Mouse (Mus musculus) limb, embryonic 11.5 days (tissue): ENCODE data around the gene Exo1. TPM values are rescaled to one million over a fixed set of nuclear protein-coding genes. Genes with fewer than 3 reads are reported as not detected.

Experiments
- ATAC-seq: fragments of 200-750 bp; cut with Nextera tagmentation; 2 replicates; pipeline ENCODE4 v1.8.0; 2017; ENCODE audit warnings: low read depth; ENCODE audit not compliant: insufficient number of reproducible peaks, low FRiP score, low TSS enrichment
- DNase-seq: peaks from one replicate; pipeline ENCODE4 v3.0.0-alpha.2; 2015; ENCODE audit warnings: low spot score
- H3K27ac ChIP-seq: fragments of 300-500 bp; sonication (generic); replicated peaks from 2 replicates; pipeline ENCODE4 v1.5.1; 2014; ENCODE audit warnings: low read depth, mild to moderate bottlenecking, low read length
- H3K27me3 ChIP-seq: fragments of 300-500 bp; sonication (generic); 2 replicates; pipeline ENCODE4 v1.6.1; 2014; ENCODE audit warnings: mild to moderate bottlenecking, low read length, mixed read lengths; ENCODE audit not compliant: control insufficient read depth, insufficient read depth
- H3K36me3 ChIP-seq: fragments of 300-500 bp; sonication (generic); 2 replicates; pipeline ENCODE4 v1.6.1; 2014; ENCODE audit warnings: mild to moderate bottlenecking, low read length, moderate library complexity, mixed read lengths; ENCODE audit not compliant: control insufficient read depth, insufficient read depth
- H3K4me1 ChIP-seq: fragments of 300-500 bp; sonication (generic); 2 replicates; pipeline ENCODE4 v1.6.1; 2014; ENCODE audit warnings: low read length, mixed read lengths; ENCODE audit not compliant: control insufficient read depth, insufficient read depth
- H3K4me2 ChIP-seq: fragments of 300-500 bp; sonication (generic); 2 replicates; pipeline ENCODE4 v1.6.1; 2014; ENCODE audit warnings: low read depth, mild to moderate bottlenecking, moderate library complexity; ENCODE audit not compliant: severe bottlenecking
- H3K4me3 ChIP-seq: fragments of 300-500 bp; sonication (generic); 2 replicates; pipeline ENCODE4 v1.5.1; 2014; ENCODE audit warnings: low read depth, low read length
- H3K9ac ChIP-seq: fragments of 300-500 bp; sonication (generic); 2 replicates; pipeline ENCODE4 v1.6.1; 2014; ENCODE audit warnings: mild to moderate bottlenecking, low read length
- H3K9me3 ChIP-seq: fragments of 300-500 bp; sonication (generic); 2 replicates; pipeline ENCODE4 v1.6.1; 2016; ENCODE audit warnings: low read length; ENCODE audit not compliant: control insufficient read depth
- WGBS: fragments of 180-500 bp; shearing (Covaris S2); extraction: QIAGEN DNeasy Blood & Tissue Kit; methylation state at CpG from one replicate; pipeline ENCODE4 v1.1.7; 2014; 5-methylcytosine and 5-hydroxymethylcytosine counted together
- polyA plus RNA-seq: library from polyadenylated mRNA; unstranded; fragments of >200 nt; fragmentation: Nextera tagmentation; extraction: Ambion mirVana; gene quantifications from 2 replicates; pipeline ENCODE4 v1.2.1, GENCODE M21; 2014

Gene Exo1
- polyA plus RNA-seq, 1 experiment from 2014 or later = 163 TPM

- 93% methylated on average over 12 of the region's 12 CpGs for WGBS
- ATAC-seq (no peak), DNase-seq (no peak)
- Histone ChIP-seq H3K27me3 (no peaks in the 10 kb centered on the region), H3K4me2 (no peak overlapping the region), H3K9me3 (no peaks in the 10 kb centered on the region), H3K9ac (no peak overlapping the region), H3K4me1 (no peaks in the 10 kb centered on the region), H3K36me3 (peaks cover 13% of the 10 kb centered on the region), H3K27ac (no peak overlapping the region), H3K4me3 (no peak overlapping the region)
These were observed 13.3 kb downstream of the Exo1 start for GRCm38 (mm10) chr1:175893726-175894125.

GRCm38 (mm10) chr1:175911207-175911606, 30.8 kb downstream of the Exo1 start:
- ATAC-seq = no peak
- Histone ChIP-seq H3K4me1 (no peaks in the 10 kb centered on the region), H3K9ac (no peak overlapping the region), H3K4me3 (no peak overlapping the region), H3K27ac (no peak overlapping the region), H3K9me3 (no peaks in the 10 kb centered on the region), H3K36me3 (peaks cover 16% of the 10 kb centered on the region), H3K27me3 (no peaks in the 10 kb centered on the region), H3K4me2 (no peak overlapping the region)
- no peak for DNase-seq
- 83% methylated on average over 2 of the region's 2 CpGs for WGBS

GRCm38 (mm10) chr1:175912038-175912437, 31.7 kb downstream of the Exo1 start:
- no peak for ATAC-seq
- DNase-seq = no peak
- no peaks in the 10 kb centered on the region for H3K27me3 ChIP-seq
- H3K4me2 ChIP-seq = no peak overlapping the region
- no peak overlapping the region for H3K9ac ChIP-seq
- no peak overlapping the region for H3K4me3 ChIP-seq
- 82% methylated on average over 3 of the region's 3 CpGs for WGBS
- no peaks in the 10 kb centered on the region for H3K4me1 ChIP-seq
- no peaks in the 10 kb centered on the region for H3K9me3 ChIP-seq
- peaks cover 13% of the 10 kb centered on the region for H3K36me3 ChIP-seq
- H3K27ac ChIP-seq = no peak overlapping the region

GRCm38 (mm10) chr1:175913728-175914303, 33.4 kb downstream of the Exo1 start:
- ATAC-seq = no peak
- Histone ChIP-seq H3K9ac (no peak overlapping the region), H3K27ac (no peak overlapping the region), H3K9me3 (no peaks in the 10 kb centered on the region), H3K4me3 (no peak overlapping the region), H3K4me2 (no peak overlapping the region), H3K36me3 (peaks cover 5% of the 10 kb centered on the region), H3K27me3 (no peaks in the 10 kb centered on the region), H3K4me1 (no peaks in the 10 kb centered on the region)
- no peak for DNase-seq
- WGBS = 85% methylated on average over 5 of the region's 5 CpGs

GRCm38 (mm10) chr1:175920029-175920428, 39.6 kb downstream of the Exo1 start, which contains the start of gene Gm38100:
Gm38100 (plus strand) TSS chr1:175920329.
- no peak for DNase-seq
- no peak within 1 kb of the TSS for H3K27ac ChIP-seq
- H3K36me3 ChIP-seq = no peaks in the 10 kb centered on the region
- H3K4me1 ChIP-seq = no peaks in the 10 kb centered on the region
- 90% methylated on average over 9 of the region's 9 CpGs for WGBS
- H3K9ac ChIP-seq = no peak within 1 kb of the TSS
- H3K4me2 ChIP-seq = no peak within 1 kb of the TSS
- ATAC-seq = no peak
- no peaks in the 10 kb centered on the region for H3K27me3 ChIP-seq
- H3K4me3 ChIP-seq = no peak within 1 kb of the TSS
- no peaks in the 10 kb centered on the region for H3K9me3 ChIP-seq

- 91% methylated on average over 8 of the region's 8 CpGs for WGBS
- Histone ChIP-seq H3K27me3 (no peaks in the 10 kb centered on the region), H3K9ac (no peak overlapping the region), H3K36me3 (no peaks in the 10 kb centered on the region), H3K27ac (no peak overlapping the region), H3K9me3 (no peaks in the 10 kb centered on the region), H3K4me2 (no peak overlapping the region), H3K4me3 (no peak overlapping the region), H3K4me1 (no peaks in the 10 kb centered on the region)
- DNase-seq (no peak), ATAC-seq (0 out of 2 replicates have a peak, but pooled peaks have one; percentile 24)
These were observed 40.7 kb downstream of the Exo1 start for GRCm38 (mm10) chr1:175921091-175921490.

- H3K4me3 ChIP-seq = no peak overlapping the region
- H3K9ac ChIP-seq = no peak overlapping the region
- H3K4me1 ChIP-seq = no peaks in the 10 kb centered on the region
- no peaks in the 10 kb centered on the region for H3K36me3 ChIP-seq
- ATAC-seq (no peak), DNase-seq (peak; percentile 87)
- no peaks in the 10 kb centered on the region for H3K27me3 ChIP-seq
- H3K27ac ChIP-seq = no peak overlapping the region
- 56% methylated on average over 7 of the region's 7 CpGs for WGBS
- H3K4me2 ChIP-seq = no peak overlapping the region
- H3K9me3 ChIP-seq = no peaks in the 10 kb centered on the region
These were observed 43.7 kb downstream of the Exo1 start for GRCm38 (mm10) chr1:175923848-175924787.

- H3K4me3 ChIP-seq = no peak overlapping the region
- H3K9me3 ChIP-seq = no peaks in the 10 kb centered on the region
- H3K27me3 ChIP-seq = no peaks in the 10 kb centered on the region
- no peak overlapping the region for H3K27ac ChIP-seq
- no peak for DNase-seq
- no peak overlapping the region for H3K4me2 ChIP-seq
- no peaks in the 10 kb centered on the region for H3K36me3 ChIP-seq
- H3K9ac ChIP-seq = no peak overlapping the region
- WGBS = 96% methylated on average over 5 of the region's 5 CpGs
- H3K4me1 ChIP-seq = no peaks in the 10 kb centered on the region
- ATAC-seq = no peak
These were observed 51.0 kb downstream of the Exo1 start for GRCm38 (mm10) chr1:175931391-175931790.
